Mouse (Mus musculus): Measurements from ENCODE around the gene Isca2.

Gene Isca2

GRCm38 (mm10) chr12:84771981-84772520, 1.0 kb upstream of the Isca2 start:
- in situ Hi-C loops (cut with MboI, MseI): loop anchor here in 1 of 2 experiments (10.0 kb wide), 2 partner anchors 453 to 823 kb away; partner anchors contain the start of gene Jdp2

- in situ Hi-C loops (cut with MboI, MseI): loop anchor here in 1 of 2 experiments (10.0 kb wide), 2 partner anchors 451 to 821 kb away; partner anchors contain the start of gene Jdp2
These were observed 425 bp downstream of the Isca2 start for GRCm38 (mm10) chr12:84773476-84773875.

GRCm38 (mm10) chr12:84774376-84774775, 1.3 kb downstream of the Isca2 start:
- in situ Hi-C loops (cut with MboI, MseI): loop anchor here in 1 of 2 experiments (10.0 kb wide), 2 partner anchors 450 to 820 kb away; partner anchors contain the start of gene Jdp2

GRCm38 (mm10) chr12:84776229-84776628, 3.2 kb downstream of the Isca2 start:
- in situ Hi-C loops (cut with MboI, MseI): loop anchor here in 1 of 2 experiments (10.0 kb wide), 2 partner anchors 449 to 819 kb away; partner anchors contain the start of gene Jdp2

GRCm38 (mm10) chr12:84784604-84785381, 11.7 kb downstream of the Isca2 start:
- in situ Hi-C loops (cut with MboI, MseI): loop anchor here in 1 of 2 experiments (5.0 kb wide), 1 partner anchor 93 kb away; the partner anchor contains the start of gene Ltbp2

- in situ Hi-C loops (cut with MboI, MseI): loop anchor here in 1 of 2 experiments (5.0 kb wide), 1 partner anchor 91 kb away; the partner anchor contains the start of gene Ltbp2
These were observed 13.0 kb downstream of the Isca2 start for GRCm38 (mm10) chr12:84786091-84786490.

GRCm38 (mm10) chr12:84790853-84791252, 17.8 kb downstream of the Isca2 start:
- in situ Hi-C loops (cut with MboI, MseI): no loop called here

GRCm38 (mm10) chr12:84792629-84793028, 19.6 kb downstream of the Isca2 start:
- in situ Hi-C loops (cut with MboI, MseI): no loop called here

- in situ Hi-C loops (cut with MboI, MseI): no loop called here
These were observed 21.6 kb downstream of the Isca2 start for GRCm38 (mm10) chr12:84794647-84795046.

- in situ Hi-C loops (cut with MboI, MseI): no loop called here
These were observed 26.0 kb downstream of the Isca2 start for GRCm38 (mm10) chr12:84799086-84799485.

- in situ Hi-C loops (cut with MboI, MseI): no loop called here
These were observed 27.4 kb downstream of the Isca2 start for GRCm38 (mm10) chr12:84800419-84800818.

GRCm38 (mm10) chr12:84801532-84802110, 28.6 kb downstream of the Isca2 start:
- in situ Hi-C loops (cut with MboI, MseI): no loop called here

GRCm38 (mm10) chr12:84802625-84803024, 29.6 kb downstream of the Isca2 start:
- in situ Hi-C loops (cut with MboI, MseI): no loop called here

- in situ Hi-C loops (cut with MboI, MseI): no loop called here
These were observed 32.3 kb downstream of the Isca2 start for GRCm38 (mm10) chr12:84805228-84805842.

- in situ Hi-C loops (cut with MboI, MseI): no loop called here
These were observed 33.0 kb downstream of the Isca2 start for GRCm38 (mm10) chr12:84806010-84806409.

- in situ Hi-C loops (cut with MboI, MseI): no loop called here
These were observed 33.7 kb downstream of the Isca2 start for GRCm38 (mm10) chr12:84806726-84807125.

- in situ Hi-C loops (cut with MboI, MseI): no loop called here
These were observed 34.3 kb downstream of the Isca2 start for GRCm38 (mm10) chr12:84807351-84807750.

GRCm38 (mm10) chr12:84809033-84809432, 36.0 kb downstream of the Isca2 start:
- in situ Hi-C loops (cut with MboI, MseI): no loop called here

- in situ Hi-C loops (cut with MboI, MseI): no loop called here
These were observed 37.8 kb downstream of the Isca2 start for GRCm38 (mm10) chr12:84810810-84811209.

GRCm38 (mm10) chr12:84811510-84811909, 38.5 kb downstream of the Isca2 start:
- in situ Hi-C loops (cut with MboI, MseI): no loop called here

GRCm38 (mm10) chr12:84812004-84812403, 39.0 kb downstream of the Isca2 start:
- in situ Hi-C loops (cut with MboI, MseI): no loop called here

- in situ Hi-C loops (cut with MboI, MseI): no loop called here
These were observed 40.7 kb downstream of the Isca2 start for GRCm38 (mm10) chr12:84813773-84814172.
